10 mouse cellular contexts compared by ENCODE assay signal in genomic region chr2:157468130-157468796, GRCm38 (mm10). TPM values are rescaled to one million over a fixed set of nuclear protein-coding genes. Genes with fewer than 3 reads are reported as not detected.
DNase-seq lines count a peak whose midpoint lies in the region; ATAC-seq and TF ChIP-seq lines count a peak whose summit lies in the region.
"Had no signal": no experiment of that assay in that cellular context is flagged by ENCODE, and none has a peak within 500 bp of the region (broad histone marks: within the 10 kb centered on the region; RNA-seq: fewer than 3 reads in every experiment).

No protein-coding gene starts in this region.

- no peak for DNase-seq in hindbrain, postnatal 0 days (ENCODE audit: low spot score)
- no peak for DNase-seq in hindbrain, embryonic 14.5 days (ENCODE audit: low spot score)
- DNase-seq in T-cell, adult 2 months (ENCODE audit: low spot score): peak; percentile 30
- peak; percentile 41 for DNase-seq in lung, postnatal 10 days
- DNase-seq in left cerebral cortex, postnatal 4 days: no peak
- DNase-seq in hindbrain, embryonic 11.5 days (ENCODE audit: low spot score): no peak
- DNase-seq: adrenal gland, postnatal 14 days had no signal

- no peak overlapping the region for H3ac ChIP-seq in C2C12 (ENCODE audit: control insufficient read depth, insufficient read length, low read depth)

- intact Hi-C loops in left cerebral cortex, postnatal 4 days (cut with DNase I): no loop called here

- H3K4me3 ChIP-seq in hindbrain, postnatal 0 days (ENCODE audit: low read length): no peak overlapping the region
- no peak overlapping the region for H3K4me3 ChIP-seq in hindbrain, embryonic 14.5 days (replicated peaks; ENCODE audit: low read length)
- no peak overlapping the region for H3K4me3 ChIP-seq in C2C12 (ENCODE audit: insufficient read depth, poor library complexity, severe bottlenecking)
- no peak overlapping the region for H3K4me3 ChIP-seq in neural tube, embryonic 15.5 days (replicated peaks)
- H3K4me3 ChIP-seq in hindbrain, embryonic 11.5 days (ENCODE audit: low read depth, low read length): no peak overlapping the region
- H3K4me3 ChIP-seq: limb, embryonic 12.5 days had no signal

- H3K9me3 ChIP-seq in hindbrain, postnatal 0 days (ENCODE audit: low read length): no peaks in the 10 kb centered on the region
- H3K9me3 ChIP-seq in hindbrain, embryonic 14.5 days (ENCODE audit: control insufficient read depth, low read length): no peaks in the 10 kb centered on the region
- no peaks in the 10 kb centered on the region for H3K9me3 ChIP-seq in neural tube, embryonic 15.5 days (replicated peaks)
- no peaks in the 10 kb centered on the region for H3K9me3 ChIP-seq in hindbrain, embryonic 11.5 days (ENCODE audit: control insufficient read depth, low read length)
- H3K9me3 ChIP-seq: limb, embryonic 12.5 days had no signal

- no peak overlapping the region for H3K4me2 ChIP-seq in hindbrain, postnatal 0 days (ENCODE audit: low read depth, low read length)
- no peak overlapping the region for H3K4me2 ChIP-seq in hindbrain, embryonic 14.5 days (replicated peaks)
- no peak overlapping the region for H3K4me2 ChIP-seq in neural tube, embryonic 15.5 days
- no peak overlapping the region for H3K4me2 ChIP-seq in hindbrain, embryonic 11.5 days (replicated peaks; ENCODE audit: low read depth, low read length)
- H3K4me2 ChIP-seq: limb, embryonic 12.5 days had no signal

- peaks cover 28% of the 10 kb centered on the region for H3K4me1 ChIP-seq in hindbrain, postnatal 0 days (ENCODE audit: insufficient read depth, low read length)
- H3K4me1 ChIP-seq in hindbrain, embryonic 14.5 days (replicated peaks; ENCODE audit: control insufficient read depth, insufficient read depth, low read length): peaks cover 43% of the 10 kb centered on the region
- peaks cover 55% of the 10 kb centered on the region for H3K4me1 ChIP-seq in neural tube, embryonic 15.5 days
- peaks cover 46% of the 10 kb centered on the region for H3K4me1 ChIP-seq in hindbrain, embryonic 11.5 days (replicated peaks; ENCODE audit: control insufficient read depth, insufficient read depth, low read length)

- no peaks in the 10 kb centered on the region for H3K79me2 ChIP-seq in C2C12 (ENCODE audit: control insufficient read depth, insufficient read depth)

- H3K79me3 ChIP-seq in C2C12 (ENCODE audit: low read depth): no peaks in the 10 kb centered on the region

- 71% methylated on average over 8 of the region's 8 CpGs for WGBS in hindbrain, postnatal 0 days
- WGBS in hindbrain, embryonic 14.5 days: 75% methylated on average over 8 of the region's 8 CpGs
- 77% methylated on average over 8 of the region's 8 CpGs for WGBS in neural tube, embryonic 15.5 days
- 71% methylated on average over 8 of the region's 8 CpGs for WGBS in hindbrain, embryonic 11.5 days

- ATAC-seq in hindbrain, postnatal 0 days: no peak
- no peak for ATAC-seq in hindbrain, embryonic 14.5 days (ENCODE audit: low FRiP score)
- no peak for ATAC-seq in neural tube, embryonic 15.5 days (ENCODE audit: low FRiP score)
- no peak for ATAC-seq in hindbrain, embryonic 11.5 days (ENCODE audit: low FRiP score)

- H3K27me3 ChIP-seq in hindbrain, postnatal 0 days (ENCODE audit: insufficient read depth, low read length): no peaks in the 10 kb centered on the region
- no peaks in the 10 kb centered on the region for H3K27me3 ChIP-seq in hindbrain, embryonic 14.5 days (ENCODE audit: control insufficient read depth, insufficient read depth, low read length)
- H3K27me3 ChIP-seq in C2C12 (ENCODE audit: control insufficient read depth, insufficient read depth, insufficient read length): no peaks in the 10 kb centered on the region
- no peaks in the 10 kb centered on the region for H3K27me3 ChIP-seq in neural tube, embryonic 15.5 days (replicated peaks)
- no peaks in the 10 kb centered on the region for H3K27me3 ChIP-seq in hindbrain, embryonic 11.5 days (ENCODE audit: control insufficient read depth, insufficient read depth, low read length)
- H3K27me3 ChIP-seq: limb, embryonic 12.5 days had no signal

- TF ChIP-seq CTCF in hindbrain, postnatal 0 days (IDR thresholded peaks at IDR 0.05; ENCODE audit: low read depth): peak; percentile 59
- TF ChIP-seq CTCF in C2C12 (IDR thresholded peaks at IDR 0.05; ENCODE audit: control insufficient read depth, insufficient read depth, insufficient read length): peak; percentile 25

- H3K36me3 ChIP-seq in hindbrain, postnatal 0 days (ENCODE audit: insufficient read depth, low read length): peaks cover 39% of the 10 kb centered on the region
- H3K36me3 ChIP-seq in hindbrain, embryonic 14.5 days (replicated peaks; ENCODE audit: control insufficient read depth, insufficient read depth): peaks cover 72% of the 10 kb centered on the region
- H3K36me3 ChIP-seq in C2C12 (ENCODE audit: control insufficient read depth, insufficient read depth): peaks cover 72% of the 10 kb centered on the region
- H3K36me3 ChIP-seq in neural tube, embryonic 15.5 days: peaks cover 49% of the 10 kb centered on the region
- 0 out of 2 replicates have a peak, but pooled peaks cover 15% of the 10 kb centered on the region for H3K36me3 ChIP-seq in hindbrain, embryonic 11.5 days (ENCODE audit: control insufficient read depth, insufficient read depth, low read length)

- H3K27ac ChIP-seq in hindbrain, postnatal 0 days: no peak overlapping the region
- H3K27ac ChIP-seq in hindbrain, embryonic 14.5 days: no peak overlapping the region
- no peak overlapping the region for H3K27ac ChIP-seq in neural tube, embryonic 15.5 days (replicated peaks)
- no peak overlapping the region for H3K27ac ChIP-seq in hindbrain, embryonic 11.5 days (ENCODE audit: low read depth, low read length)
- H3K27ac ChIP-seq: limb, embryonic 12.5 days had no signal

- no peak overlapping the region for H3K9ac ChIP-seq in hindbrain, postnatal 0 days (replicated peaks; ENCODE audit: low read length)
- H3K9ac ChIP-seq in hindbrain, embryonic 14.5 days: no peak overlapping the region; the same call in 1 of the 2 replicates
- H3K9ac ChIP-seq in neural tube, embryonic 15.5 days (replicated peaks): no peak overlapping the region
- H3K9ac ChIP-seq in hindbrain, embryonic 11.5 days (ENCODE audit: low read depth, low read length): no peak overlapping the region
- H3K9ac ChIP-seq: limb, embryonic 12.5 days had no signal

TF ChIP-seq in C2C12, 6 proteins besides CTCF, POLR2A, EP300 and RAD21:
- no peak for TF ChIP-seq CEBPB (IDR thresholded peaks at IDR 0.05; ENCODE audit: low read depth)

RNA-seq across cellular contexts. Expression of gene Src, which starts 50.0 kb away (rescaled TPM):
- 133 and 134 TPM in 2 replicates for total RNA-seq in hindbrain, postnatal 0 days (2014; rRNA removed)
- polyA plus RNA-seq in hindbrain, postnatal 0 days (2015; fragmentation: Nextera tagmentation; extraction: Ambion mirVana): 23.2 and 25.4 TPM in 2 replicates
- polyA plus RNA-seq in hindbrain, embryonic 14.5 days (2014; fragmentation: Nextera tagmentation; extraction: Ambion mirVana): 24.8 and 30.1 TPM in 2 replicates
- 29.3 TPM for polyA plus RNA-seq in C2C12 (2012; fragmentation: generic; extraction: Trizol)
- 10 to 100 TPM; 92.0 to 94.5 TPM for total RNA-seq in left cerebral cortex, postnatal 4 days (2021)
- polyA plus RNA-seq in neural tube, embryonic 15.5 days (2015; fragmentation: Nextera tagmentation; extraction: Ambion mirVana): 25.4 and 33.0 TPM in 2 replicates
- 13.0 and 14.4 TPM in 2 replicates for polyA plus RNA-seq in hindbrain, embryonic 11.5 days (2014; fragmentation: Nextera tagmentation; extraction: Ambion mirVana)

Comparison
In these comparisons a context has a peak if more than half of its experiments do, and no peak if none do; other contexts are left out.
1. DNase-seq: peak in T-cell, adult 2 months (single experiment) and lung, postnatal 10 days (single experiment); none in hindbrain, postnatal 0 days (single experiment), hindbrain, embryonic 14.5 days (single experiment), left cerebral cortex, postnatal 4 days (single experiment) and hindbrain, embryonic 11.5 days (single experiment).